Mouse (Mus musculus) kidney, embryonic 14.5 days (tissue): ENCODE measurements around the gene Sipa1l1. TPM values are rescaled to one million over a fixed set of nuclear protein-coding genes. Genes with fewer than 3 reads are reported as not detected.

Experiments
- ATAC-seq: fragments of 200-750 bp; cut with Nextera tagmentation; 2 replicates; pipeline ENCODE4 v1.8.0; 2017; ENCODE audit warnings: moderate number of reproducible peaks, mild to moderate bottlenecking, moderate TSS enrichment, moderate library complexity; ENCODE audit not compliant: low FRiP score, low TSS enrichment
- H3K27ac ChIP-seq: fragments of 300-500 bp; sonication (generic); 2 replicates; pipeline ENCODE4 v1.5.1; 2014; ENCODE audit warnings: low read depth, mild to moderate bottlenecking, low read length, moderate library complexity, mixed read lengths
- H3K27me3 ChIP-seq: fragments of 300-500 bp; sonication (generic); 2 replicates; pipeline ENCODE4 v1.6.1; 2014; ENCODE audit warnings: mild to moderate bottlenecking, low read length; ENCODE audit not compliant: control insufficient read depth, insufficient read depth
- H3K36me3 ChIP-seq: fragments of 300-500 bp; sonication (generic); 2 replicates; pipeline ENCODE4 v1.6.1; 2014; ENCODE audit warnings: low read length, mixed read lengths; ENCODE audit not compliant: control insufficient read depth, insufficient read depth
- H3K4me1 ChIP-seq: fragments of 300-500 bp; sonication (generic); 2 replicates; pipeline ENCODE4 v1.6.1; 2014; ENCODE audit warnings: low read length, mixed read lengths; ENCODE audit not compliant: control insufficient read depth, insufficient read depth
- H3K4me2 ChIP-seq: fragments of 300-500 bp; sonication (generic); replicated peaks from 2 replicates; pipeline ENCODE4 v1.6.1; 2014; ENCODE audit warnings: low read depth, mild to moderate bottlenecking, low read length
- H3K4me3 ChIP-seq: fragments of 300-500 bp; sonication (generic); 2 replicates; pipeline ENCODE4 v1.5.1; 2014; ENCODE audit warnings: mild to moderate bottlenecking, low read length
- H3K9ac ChIP-seq: fragments of 300-500 bp; sonication (generic); 2 replicates; pipeline ENCODE4 v1.6.1; 2014; ENCODE audit warnings: low read depth, mild to moderate bottlenecking, low read length, moderate library complexity
- H3K9me3 ChIP-seq: fragments of 300-500 bp; sonication (generic); 2 replicates; pipeline ENCODE4 v1.6.1; 2016; ENCODE audit warnings: low read length; ENCODE audit not compliant: control insufficient read depth
- WGBS: fragments of 180-500 bp; shearing (Covaris S2); extraction: QIAGEN DNeasy Blood & Tissue Kit; methylation state at CpG from one replicate; pipeline ENCODE4 v1.1.7; 2014; 5-methylcytosine and 5-hydroxymethylcytosine counted together
- polyA plus RNA-seq: library from polyadenylated mRNA; unstranded; fragments of >200 nt; fragmentation: Nextera tagmentation; extraction: Ambion mirVana; gene quantifications from 2 replicates; pipeline ENCODE4 v1.2.1, GENCODE M21; 2014

Gene Sipa1l1
- polyA plus RNA-seq, 1 experiment from 2014 or later: 43.8 TPM

DNA sequence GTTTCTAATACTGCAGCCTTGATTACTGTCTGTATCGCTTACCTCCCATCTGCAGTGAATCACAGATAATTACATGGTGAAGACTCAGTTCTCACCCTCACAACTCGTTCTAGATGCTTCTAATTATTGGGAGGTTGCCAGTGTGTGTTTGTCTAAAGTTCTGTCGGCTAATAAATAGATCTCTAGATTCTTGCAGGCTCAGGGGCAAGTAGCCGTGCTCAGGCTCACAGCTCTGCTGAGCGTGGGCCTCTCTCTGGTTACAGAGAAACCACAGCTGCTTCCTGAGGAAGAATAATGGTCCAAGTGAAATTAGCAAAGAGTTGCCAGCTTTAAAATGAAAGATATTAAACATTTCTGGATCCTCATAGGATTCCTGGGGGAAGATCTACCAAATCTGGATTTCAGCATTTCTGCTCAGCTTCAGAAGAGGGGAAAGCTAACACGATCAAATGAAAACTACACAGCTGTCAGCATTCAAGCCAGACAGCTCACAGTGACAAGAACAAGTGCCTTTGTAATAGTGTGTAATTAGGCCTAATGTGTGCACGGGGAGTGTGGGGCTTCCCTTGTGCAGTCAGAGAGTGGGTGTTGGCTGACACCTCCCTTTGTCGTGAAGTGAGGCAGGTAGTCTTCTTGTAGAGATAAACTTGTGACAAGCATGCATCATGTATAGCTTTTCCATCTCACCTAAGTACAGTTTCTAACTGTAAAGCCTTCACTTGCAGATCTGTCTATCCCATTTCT lies 225.2 kb downstream of the Sipa1l1 start:
- no peak overlapping the region for H3K9ac ChIP-seq
- H3K4me2 ChIP-seq: no peak overlapping the region
- peaks cover 14% of the 10 kb centered on the region for H3K4me1 ChIP-seq
- 34% methylated on average over 8 of the region's 8 CpGs for WGBS
- no peak overlapping the region for H3K4me3 ChIP-seq
- peaks cover 9% of the 10 kb centered on the region for H3K36me3 ChIP-seq
- H3K27me3 ChIP-seq: no peaks in the 10 kb centered on the region
- ATAC-seq: no peak
- no peak overlapping the region for H3K27ac ChIP-seq
- H3K9me3 ChIP-seq: no peaks in the 10 kb centered on the region

DNA sequence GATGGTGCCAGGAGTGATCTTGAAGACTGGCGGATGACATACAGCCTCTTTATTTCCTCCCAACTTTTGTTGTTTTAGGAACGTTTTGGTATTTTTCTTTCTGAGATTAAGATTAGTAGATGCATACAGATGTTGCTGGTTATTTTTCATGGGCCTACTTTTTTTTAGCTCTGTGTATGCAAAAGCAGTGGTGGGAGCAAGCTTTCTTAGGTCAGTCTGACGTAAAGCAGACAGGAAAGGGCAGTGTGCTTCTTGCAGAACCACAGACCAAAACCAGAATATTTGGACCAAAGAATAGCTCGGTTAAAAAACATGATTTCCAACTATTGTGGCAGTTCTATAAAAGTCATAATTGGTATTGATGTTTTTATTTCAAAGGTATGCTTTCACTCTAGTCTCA lies 226.1 kb downstream of the Sipa1l1 start:
- WGBS: 59% methylated on average over 4 of the region's 4 CpGs
- Histone ChIP-seq H3K4me3 (no peak overlapping the region), H3K9me3 (no peaks in the 10 kb centered on the region), H3K36me3 (peaks cover 11% of the 10 kb centered on the region), H3K4me2 (no peak overlapping the region), H3K4me1 (peaks cover 14% of the 10 kb centered on the region), H3K27me3 (no peaks in the 10 kb centered on the region), H3K9ac (no peak overlapping the region), H3K27ac (no peak overlapping the region)
- no peak for ATAC-seq

DNA sequence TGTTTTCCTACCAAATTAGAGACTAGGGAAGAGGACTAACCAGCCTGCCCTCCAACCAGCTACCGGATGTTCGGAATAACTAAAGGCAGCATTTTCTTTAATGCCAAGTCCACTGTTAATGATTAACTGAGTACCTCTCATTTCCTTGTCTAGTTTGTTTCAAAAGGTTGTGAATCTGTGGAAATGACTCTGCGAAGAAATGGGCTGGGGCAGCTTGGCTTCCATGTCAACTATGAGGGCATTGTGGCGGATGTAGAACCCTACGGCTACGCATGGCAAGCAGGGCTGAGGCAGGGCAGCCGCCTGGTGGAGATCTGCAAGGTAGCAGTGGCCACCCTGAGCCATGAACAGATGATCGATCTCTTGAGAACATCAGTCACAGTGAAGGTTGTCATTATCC lies 228.1 kb downstream of the Sipa1l1 start:
- Histone ChIP-seq H3K4me3 (no peak overlapping the region), H3K4me2 (no peak overlapping the region; the same call in 1 of the 2 replicates), H3K9me3 (no peaks in the 10 kb centered on the region), H3K27ac (peak overlapping the region; percentile 71), H3K9ac (no peak overlapping the region), H3K27me3 (no peaks in the 10 kb centered on the region), H3K4me1 (peaks cover 14% of the 10 kb centered on the region), H3K36me3 (peaks cover 11% of the 10 kb centered on the region)
- WGBS: 68% methylated on average over 8 of the region's 8 CpGs
- peak; percentile 57 for ATAC-seq

DNA sequence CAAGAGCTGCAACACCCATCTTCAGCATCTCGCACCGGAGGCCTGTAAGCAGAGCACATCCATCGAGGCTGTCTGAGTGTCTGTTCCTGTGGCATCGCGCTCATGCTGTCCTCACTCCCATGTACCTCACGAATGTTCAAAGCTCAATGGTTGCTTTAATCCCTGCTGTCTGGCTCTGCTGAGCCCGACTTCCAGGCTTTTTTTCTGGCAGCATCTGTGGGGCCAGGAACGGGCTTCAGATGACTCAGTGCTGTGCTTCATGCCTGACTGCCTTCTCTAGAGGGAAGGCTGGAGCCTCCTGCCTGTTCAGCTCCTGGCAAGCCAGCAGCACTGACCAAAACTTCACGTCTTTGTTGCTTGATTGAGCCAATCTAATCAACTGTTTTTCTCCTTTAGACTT lies 228.6 kb downstream of the Sipa1l1 start:
- Histone ChIP-seq H3K27ac (peak overlapping the region; percentile 71), H3K4me3 (no peak overlapping the region), H3K9ac (no peak overlapping the region), H3K27me3 (no peaks in the 10 kb centered on the region), H3K9me3 (no peaks in the 10 kb centered on the region), H3K4me2 (no peak overlapping the region), H3K36me3 (peaks cover 14% of the 10 kb centered on the region), H3K4me1 (peaks cover 14% of the 10 kb centered on the region)
- 49% methylated on average over 9 of the region's 9 CpGs for WGBS
- ATAC-seq: peak; percentile 79; the same call in 1 of the 2 replicates

DNA sequence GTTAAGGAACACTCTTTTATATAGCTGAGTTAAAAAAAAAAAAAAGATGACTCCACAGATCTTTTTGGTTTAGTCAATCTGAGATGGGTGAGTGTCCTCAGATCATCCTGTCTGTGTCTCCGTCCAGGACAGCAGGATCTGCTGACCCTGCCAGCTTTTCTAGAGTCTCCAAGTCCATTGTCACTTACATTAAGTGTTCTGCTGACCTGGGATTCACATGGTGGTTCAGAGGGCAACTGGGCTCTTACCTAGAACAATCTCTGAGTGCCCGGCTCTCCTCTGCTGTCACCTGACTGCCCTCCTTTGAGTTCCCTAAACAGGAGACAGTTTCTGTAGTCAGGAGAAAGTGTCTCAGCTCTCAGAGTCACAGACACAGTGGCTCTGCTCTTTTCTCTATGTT lies 229.8 kb downstream of the Sipa1l1 start:
- Histone ChIP-seq H3K27ac (no peak overlapping the region), H3K9me3 (no peaks in the 10 kb centered on the region), H3K36me3 (peaks cover 18% of the 10 kb centered on the region), H3K27me3 (no peaks in the 10 kb centered on the region), H3K4me2 (no peak overlapping the region), H3K9ac (no peak overlapping the region), H3K4me1 (peaks cover 14% of the 10 kb centered on the region), H3K4me3 (no peak overlapping the region)
- 85% methylated on average over 2 of the region's 2 CpGs for WGBS
- ATAC-seq: no peak

DNA sequence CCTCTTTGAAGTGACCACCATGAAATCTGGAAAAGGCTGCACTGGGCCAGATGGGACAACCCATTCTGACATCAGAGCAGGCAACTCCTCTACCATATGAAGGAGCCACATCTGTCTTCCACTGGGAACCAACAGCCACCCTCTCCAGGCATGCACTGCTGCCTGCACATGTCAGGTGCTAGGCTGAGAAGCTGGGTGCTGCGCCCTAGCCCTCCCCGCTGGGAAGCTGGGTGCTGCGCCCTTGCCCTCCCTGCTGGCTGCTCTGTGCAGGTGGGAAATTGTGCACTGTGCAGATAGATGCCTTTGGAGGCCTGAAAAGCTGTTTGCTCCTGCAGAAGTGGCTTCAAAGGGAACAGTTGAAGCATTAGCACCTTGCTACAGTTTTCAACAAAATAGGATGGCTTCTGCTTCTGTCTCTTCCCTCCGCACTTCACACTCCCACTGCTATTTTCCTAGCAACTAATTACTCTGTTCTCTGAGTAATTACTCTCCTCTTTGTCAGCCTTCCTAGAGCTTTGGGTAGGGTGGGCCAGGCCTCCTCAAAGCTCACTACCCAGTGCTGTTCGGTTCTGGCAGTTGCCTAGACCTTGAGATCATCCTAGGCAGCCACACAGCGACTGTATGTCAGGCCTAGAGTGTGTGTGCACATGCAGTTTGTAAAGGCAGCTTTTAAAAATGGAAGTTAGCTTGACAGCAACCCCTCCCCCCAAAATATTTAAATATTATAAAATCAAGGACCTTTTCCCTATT lies 231.0 kb downstream of the Sipa1l1 start:
- WGBS: 77% methylated on average over 6 of the region's 6 CpGs
- H3K27me3 ChIP-seq: no peaks in the 10 kb centered on the region
- no peak overlapping the region for H3K9ac ChIP-seq
- no peak overlapping the region for H3K4me2 ChIP-seq
- no peak for ATAC-seq
- H3K9me3 ChIP-seq: no peaks in the 10 kb centered on the region
- peaks cover 18% of the 10 kb centered on the region for H3K36me3 ChIP-seq
- no peak overlapping the region for H3K4me3 ChIP-seq
- no peak overlapping the region for H3K27ac ChIP-seq
- H3K4me1 ChIP-seq: peaks cover 5% of the 10 kb centered on the region; the same call in 1 of the 2 replicates

DNA sequence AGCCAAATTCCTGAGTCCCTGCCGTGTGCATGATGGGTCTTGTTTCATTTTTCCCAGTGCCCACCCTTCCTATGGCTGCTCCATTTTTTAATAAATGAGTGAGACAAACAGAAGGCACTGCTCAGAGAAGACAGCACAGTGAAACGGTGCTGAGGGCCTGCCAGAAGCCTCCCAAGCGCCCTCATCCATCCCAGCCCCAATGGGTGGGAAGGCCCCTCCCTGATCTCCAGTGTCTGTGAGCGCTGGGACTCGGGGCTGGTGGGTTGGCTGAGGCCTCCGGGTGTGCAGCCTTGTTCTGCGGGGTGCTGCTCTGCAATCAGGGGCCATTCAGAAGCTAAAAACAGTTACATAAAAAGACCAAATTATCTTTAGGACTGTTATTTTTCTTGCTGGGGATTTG lies 231.7 kb downstream of the Sipa1l1 start:
- no peaks in the 10 kb centered on the region for H3K9me3 ChIP-seq
- H3K27me3 ChIP-seq: no peaks in the 10 kb centered on the region
- ATAC-seq: no peak
- peak overlapping the region; percentile 37; the same call in 1 of the 2 replicates for H3K27ac ChIP-seq
- H3K4me1 ChIP-seq: peaks cover 5% of the 10 kb centered on the region; the same call in 1 of the 2 replicates
- H3K4me2 ChIP-seq: no peak overlapping the region
- 61% methylated on average over 7 of the region's 7 CpGs for WGBS
- no peak overlapping the region for H3K4me3 ChIP-seq
- H3K9ac ChIP-seq: no peak overlapping the region
- peaks cover 18% of the 10 kb centered on the region for H3K36me3 ChIP-seq

DNA sequence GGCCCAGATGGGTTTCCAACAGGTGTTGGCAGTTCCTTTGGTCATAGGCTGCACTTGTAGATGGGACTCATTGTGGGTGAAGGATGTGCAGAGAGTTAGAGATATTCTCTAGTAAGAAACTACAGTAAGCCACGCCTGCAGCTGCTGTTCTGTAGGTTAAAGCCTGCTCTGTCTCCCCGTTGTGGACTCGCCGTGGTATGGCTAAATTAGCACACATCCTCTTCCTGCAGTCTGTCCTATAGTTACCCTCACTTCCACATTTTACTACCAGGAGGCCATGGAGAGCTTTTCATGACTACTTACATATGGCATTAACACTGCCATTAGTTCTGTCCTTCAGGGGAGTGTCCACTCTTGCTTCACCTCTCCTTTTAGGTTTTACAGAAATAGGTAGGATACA lies 232.3 kb downstream of the Sipa1l1 start:
- Histone ChIP-seq H3K4me3 (no peak overlapping the region), H3K9me3 (no peaks in the 10 kb centered on the region), H3K9ac (no peak overlapping the region), H3K27me3 (no peaks in the 10 kb centered on the region), H3K36me3 (peaks cover 17% of the 10 kb centered on the region), H3K4me1 (peaks cover 5% of the 10 kb centered on the region; the same call in 1 of the 2 replicates), H3K27ac (no peak overlapping the region), H3K4me2 (no peak overlapping the region)
- WGBS: 74% methylated on average over 4 of the region's 4 CpGs
- ATAC-seq: no peak

DNA sequence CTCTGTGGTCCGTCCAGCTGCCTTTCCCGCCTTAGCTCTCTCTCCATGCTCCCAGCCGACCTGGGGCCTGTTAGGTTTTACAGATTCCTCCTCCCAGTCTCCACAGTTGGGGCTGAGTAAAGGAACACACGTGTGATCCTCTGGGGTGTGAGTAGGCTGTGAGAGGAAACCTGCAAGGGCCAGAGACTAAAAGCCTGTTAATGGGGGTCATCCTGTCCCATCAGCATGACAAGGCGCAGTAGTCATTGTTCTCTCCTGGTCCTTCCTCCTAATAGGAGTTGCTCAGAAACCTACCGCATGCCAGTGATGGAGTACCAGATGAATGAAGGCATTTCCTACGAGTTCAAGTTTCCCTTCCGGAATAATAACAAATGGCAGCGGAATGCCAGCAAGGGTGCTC lies 233.5 kb downstream of the Sipa1l1 start:
- WGBS: 67% methylated on average over 9 of the region's 9 CpGs
- Histone ChIP-seq H3K27me3 (no peaks in the 10 kb centered on the region), H3K4me1 (0 out of 2 replicates have a peak, but pooled peaks cover under 1% of the 10 kb centered on the region), H3K9me3 (no peaks in the 10 kb centered on the region), H3K4me2 (no peak overlapping the region), H3K9ac (no peak overlapping the region), H3K27ac (no peak overlapping the region), H3K4me3 (no peak overlapping the region), H3K36me3 (peaks cover 14% of the 10 kb centered on the region)
- no peak for ATAC-seq
